Comparison of ENCODE assay signal across 23 mouse cellular contexts in genomic region chr13:89814543-89814942, GRCm38 (mm10).
DNase-seq lines count a peak whose midpoint lies in the region; ATAC-seq and TF ChIP-seq lines count a peak whose summit lies in the region.
"Had no signal": no experiment of that assay in that cellular context is flagged by ENCODE, and none has a peak within 500 bp of the region (broad histone marks: within the 10 kb centered on the region; RNA-seq: fewer than 3 reads in every experiment).

No protein-coding gene starts in this region.

- peak; percentile 36 for DNase-seq in forebrain, embryonic 14.5 days (ENCODE audit: low spot score)
- no peak for DNase-seq in forebrain, embryonic 10.5 days (ENCODE audit: extremely low spot score, low spot score)
- DNase-seq in brain, embryonic 14.5 days (ENCODE audit: low read depth) = peak; percentile 69
- peak; percentile 39 for DNase-seq in retina, postnatal 1 day
- DNase-seq in layer of hippocampus, postnatal 36 days = no peak
- DNase-seq: adrenal gland, adult 8-10 months; adrenal gland, postnatal 14 days; adrenal gland, postnatal 36 days; cerebellum, adult 11 months; cerebellum, adult 18-20 months; cerebellum, adult 8-10 months; cerebellum, adult 9-11 months; cerebellum, postnatal 14 days; cerebellum, postnatal 36 days; embryo, embryonic 11 days had no signal

- no peak overlapping the region for H3K27ac ChIP-seq in forebrain, embryonic 12.5 days
- no peak overlapping the region for H3K27ac ChIP-seq in forebrain, embryonic 15.5 days (replicated peaks)
- H3K27ac ChIP-seq in forebrain, embryonic 14.5 days (ENCODE audit: low read depth, low read length) = no peak overlapping the region
- H3K27ac ChIP-seq in forebrain, embryonic 10.5 days = no peak overlapping the region
- no peak overlapping the region for H3K27ac ChIP-seq in hindbrain, embryonic 16.5 days (ENCODE audit: low read depth, low read length)
- H3K27ac ChIP-seq: embryonic facial prominence, embryonic 13.5 days; embryonic facial prominence, embryonic 15.5 days had no signal

- no peak overlapping the region for H3K4me3 ChIP-seq in forebrain, embryonic 12.5 days (replicated peaks)
- no peak overlapping the region for H3K4me3 ChIP-seq in forebrain, embryonic 15.5 days
- no peak overlapping the region for H3K4me3 ChIP-seq in forebrain, embryonic 14.5 days (ENCODE audit: low read depth, low read length)
- no peak overlapping the region for H3K4me3 ChIP-seq in forebrain, embryonic 10.5 days
- no peak overlapping the region for H3K4me3 ChIP-seq in hindbrain, embryonic 16.5 days (ENCODE audit: low read length)
- H3K4me3 ChIP-seq: embryonic facial prominence, embryonic 13.5 days; embryonic facial prominence, embryonic 15.5 days; erythroblast, embryonic 14.5 days had no signal

- WGBS in forebrain, embryonic 12.5 days = 26% methylated on average over 2 of the region's 2 CpGs
- WGBS in forebrain, embryonic 15.5 days = 22% methylated on average over 2 of the region's 2 CpGs
- 6% methylated on average over 2 of the region's 2 CpGs for WGBS in forebrain, embryonic 14.5 days
- 45% methylated on average over 2 of the region's 2 CpGs for WGBS in forebrain, embryonic 10.5 days
- 62% methylated on average over 2 of the region's 2 CpGs for WGBS in hindbrain, embryonic 16.5 days

- H3K4me2 ChIP-seq in forebrain, embryonic 12.5 days = no peak overlapping the region
- no peak overlapping the region for H3K4me2 ChIP-seq in forebrain, embryonic 15.5 days (replicated peaks)
- H3K4me2 ChIP-seq in forebrain, embryonic 14.5 days (ENCODE audit: low read length) = no peak overlapping the region
- H3K4me2 ChIP-seq in hindbrain, embryonic 16.5 days (ENCODE audit: low read length) = no peak overlapping the region
- H3K4me2 ChIP-seq: embryonic facial prominence, embryonic 13.5 days; embryonic facial prominence, embryonic 15.5 days had no signal

- ATAC-seq in forebrain, embryonic 12.5 days (ENCODE audit: low FRiP score) = peak; percentile 11; the same call in 1 of the 2 replicates
- no peak for ATAC-seq in forebrain, embryonic 15.5 days (replicated peaks)
- ATAC-seq in forebrain, embryonic 14.5 days = no peak
- ATAC-seq in hindbrain, embryonic 16.5 days = no peak
- ATAC-seq: activated CD4-positive, CD25-positive, alpha-beta regulatory T cell, adult 4 months; Patski had no signal

- H3K9ac ChIP-seq in forebrain, embryonic 12.5 days = no peak overlapping the region
- H3K9ac ChIP-seq in forebrain, embryonic 15.5 days (replicated peaks) = no peak overlapping the region
- H3K9ac ChIP-seq in forebrain, embryonic 14.5 days (ENCODE audit: low read length) = no peak overlapping the region
- no peak overlapping the region for H3K9ac ChIP-seq in hindbrain, embryonic 16.5 days (ENCODE audit: low read depth, low read length)
- H3K9ac ChIP-seq: embryonic facial prominence, embryonic 13.5 days; embryonic facial prominence, embryonic 15.5 days had no signal

- no peaks in the 10 kb centered on the region for H3K9me3 ChIP-seq in forebrain, embryonic 12.5 days
- no peaks in the 10 kb centered on the region for H3K9me3 ChIP-seq in forebrain, embryonic 15.5 days
- no peaks in the 10 kb centered on the region for H3K9me3 ChIP-seq in forebrain, embryonic 14.5 days (replicated peaks; ENCODE audit: control insufficient read depth, low read length)
- no peaks in the 10 kb centered on the region; the same call in 1 of the 2 replicates for H3K9me3 ChIP-seq in forebrain, embryonic 10.5 days
- H3K9me3 ChIP-seq in hindbrain, embryonic 16.5 days (ENCODE audit: control insufficient read depth, low read length) = no peaks in the 10 kb centered on the region
- H3K9me3 ChIP-seq: embryonic facial prominence, embryonic 13.5 days; embryonic facial prominence, embryonic 15.5 days had no signal

- no peaks in the 10 kb centered on the region for H3K27me3 ChIP-seq in forebrain, embryonic 12.5 days
- no peaks in the 10 kb centered on the region for H3K27me3 ChIP-seq in forebrain, embryonic 15.5 days
- H3K27me3 ChIP-seq in forebrain, embryonic 14.5 days (replicated peaks; ENCODE audit: control insufficient read depth, insufficient read depth, low read length) = no peaks in the 10 kb centered on the region
- no peaks in the 10 kb centered on the region for H3K27me3 ChIP-seq in forebrain, embryonic 10.5 days (ENCODE audit: poor library complexity, severe bottlenecking)
- H3K27me3 ChIP-seq in hindbrain, embryonic 16.5 days (replicated peaks; ENCODE audit: control insufficient read depth, insufficient read depth, low read length) = no peaks in the 10 kb centered on the region
- H3K27me3 ChIP-seq: embryonic facial prominence, embryonic 13.5 days; embryonic facial prominence, embryonic 15.5 days; Patski had no signal

- H3K4me1 ChIP-seq in forebrain, embryonic 12.5 days = no peaks in the 10 kb centered on the region
- H3K4me1 ChIP-seq in forebrain, embryonic 15.5 days = no peaks in the 10 kb centered on the region
- no peaks in the 10 kb centered on the region for H3K4me1 ChIP-seq in forebrain, embryonic 14.5 days (ENCODE audit: control insufficient read depth, insufficient read depth, low read length)
- H3K4me1 ChIP-seq in forebrain, embryonic 10.5 days = peaks cover 5% of the 10 kb centered on the region; the same call in 1 of the 2 replicates
- H3K4me1 ChIP-seq in hindbrain, embryonic 16.5 days (ENCODE audit: control insufficient read depth, insufficient read depth, low read depth, low read length) = no peaks in the 10 kb centered on the region
- H3K4me1 ChIP-seq: embryonic facial prominence, embryonic 13.5 days; embryonic facial prominence, embryonic 15.5 days had no signal

- H3K36me3 ChIP-seq in forebrain, embryonic 12.5 days (replicated peaks) = no peaks in the 10 kb centered on the region
- no peaks in the 10 kb centered on the region for H3K36me3 ChIP-seq in forebrain, embryonic 15.5 days
- no peaks in the 10 kb centered on the region for H3K36me3 ChIP-seq in forebrain, embryonic 14.5 days (ENCODE audit: control insufficient read depth, insufficient read depth, low read length)
- H3K36me3 ChIP-seq in forebrain, embryonic 10.5 days (replicated peaks) = no peaks in the 10 kb centered on the region
- H3K36me3 ChIP-seq in hindbrain, embryonic 16.5 days (ENCODE audit: control insufficient read depth, insufficient read depth, low read length) = no peaks in the 10 kb centered on the region
- H3K36me3 ChIP-seq: embryonic facial prominence, embryonic 13.5 days; embryonic facial prominence, embryonic 15.5 days had no signal

- no peak for TF ChIP-seq POLR2A in brain, embryonic 14.5 days (IDR thresholded peaks at IDR 0.05; ENCODE audit: borderline replicate concordance, extremely low read depth, insufficient read depth, insufficient read length, poor library complexity, severe bottlenecking)

- no peak for TF ChIP-seq CTCF in brain, embryonic 14.5 days (IDR thresholded peaks at IDR 0.05; ENCODE audit: borderline replicate concordance, extremely low read depth, insufficient read depth, insufficient read length)

Comparison
In these comparisons a context has a peak if more than half of its experiments do, and no peak if none do; other contexts are left out.
1. DNase-seq: peak in forebrain, embryonic 14.5 days (single experiment), brain, embryonic 14.5 days (single experiment) and retina, postnatal 1 day (single experiment); none in forebrain, embryonic 10.5 days (single experiment) and layer of hippocampus, postnatal 36 days (0 of 2).